Mouse (Mus musculus) C2C12 (cell line): ENCODE results near the gene 1700023F06Rik.

Experiments
- CTCF ChIP-seq: IDR thresholded peaks from one replicate; pipeline ENCODE4 v1.5.1; 2011; ENCODE audit not compliant: control insufficient read depth, insufficient read depth, insufficient read length
- FOSL1 ChIP-seq: IDR thresholded peaks from one replicate; pipeline ENCODE4 v1.8.0; 2011; ENCODE audit warnings: mild to moderate bottlenecking, low read length; ENCODE audit not compliant: poor library complexity, insufficient read depth, severe bottlenecking
- MAX ChIP-seq: IDR thresholded peaks from one replicate; pipeline ENCODE4 v1.6.1; 2011; ENCODE audit warnings: mild to moderate bottlenecking, control low read depth

DNA sequence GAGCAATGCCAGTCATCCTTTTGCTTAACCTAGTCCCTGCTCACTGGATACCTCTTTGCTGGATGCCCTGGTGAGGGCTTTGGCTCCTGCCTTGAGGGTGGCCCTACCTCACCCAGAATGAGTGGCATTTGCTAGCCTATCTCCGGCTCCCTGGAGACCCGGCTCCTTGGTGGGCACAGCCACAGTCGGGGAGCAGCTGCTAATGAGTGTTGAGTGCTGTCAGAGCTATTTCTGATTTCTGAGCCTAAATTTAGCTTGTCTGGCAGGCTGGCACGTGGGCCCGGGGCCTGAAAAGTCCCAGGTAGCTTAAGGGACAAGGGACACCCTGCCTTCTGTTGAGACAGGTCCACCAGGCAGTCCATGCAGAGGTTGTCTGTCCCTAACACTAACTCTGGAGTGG is 31.1 kb downstream of the 1700023F06Rik start:
- no peak for TF ChIP-seq CTCF
- TF ChIP-seq MAX = no peak
- TF ChIP-seq FOSL1 = no peak
